Mouse (Mus musculus) c-Kit-positive CD71-positive TER-119-negative erythroid progenitor cells, embryonic 14.5 days (primary cell): ENCODE measurements around the gene 1700088E04Rik.
A peak's percentile ranks its signal among the peaks of the same experiment; 100 is the strongest.

Experiments used
- DNase-seq: peaks from one replicate; pipeline ENCODE4 v3.0.0-alpha.2; 2013; ENCODE audit warnings: low read depth

1700088E04Rik gene

GRCm38 (mm10) chr15:79140866-79141565 lies at the start of gene 1700088E04Rik, which contains the start of gene Polr2f:
TSS of gene 1700088E04Rik (minus strand) at chr15:79141253.
TSS of gene Polr2f (plus strand) at chr15:79141009.
- peak; percentile 96 for DNase-seq

- no peak for DNase-seq
These were observed 46.8 kb upstream of the 1700088E04Rik start for GRCm38 (mm10) chr15:79187819-79188218.

DNA sequence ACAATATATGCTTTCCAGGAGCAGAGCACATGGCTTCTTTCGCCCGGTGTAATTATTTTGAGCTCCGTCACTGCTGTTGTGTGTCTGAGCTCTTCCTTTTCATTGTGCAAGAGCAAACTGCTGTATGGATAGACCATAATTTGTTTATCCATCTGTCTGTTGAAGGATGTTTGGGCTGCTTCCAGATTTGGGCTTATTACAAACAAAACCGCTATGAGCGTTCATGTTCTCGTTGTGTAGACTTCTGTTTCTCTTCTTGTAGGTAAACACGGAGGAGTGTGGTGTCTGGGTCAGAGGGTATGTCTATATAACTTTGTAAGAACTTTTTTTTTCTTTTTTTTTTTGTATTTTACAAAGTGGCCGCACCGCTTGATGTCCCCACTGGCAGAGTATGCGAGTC lies 44.2 kb upstream of the 1700088E04Rik start:
- DNase-seq: no peak

GRCm38 (mm10) chr15:79176905-79177304 lies 35.9 kb upstream of the 1700088E04Rik start:
- no peak for DNase-seq

- no peak for DNase-seq
These were observed 25.7 kb upstream of the 1700088E04Rik start for GRCm38 (mm10) chr15:79166712-79167111.

GRCm38 (mm10) chr15:79165140-79165539 lies 24.1 kb upstream of the 1700088E04Rik start, which contains the start of gene Sox10:
TSS of gene Sox10 (minus strand) at chr15:79165240.
- no peak for DNase-seq

GRCm38 (mm10) chr15:79164251-79164650 lies 23.2 kb upstream of the 1700088E04Rik start:
- DNase-seq: no peak

GRCm38 (mm10) chr15:79162822-79163221 lies 21.8 kb upstream of the 1700088E04Rik start:
- no peak for DNase-seq

DNA sequence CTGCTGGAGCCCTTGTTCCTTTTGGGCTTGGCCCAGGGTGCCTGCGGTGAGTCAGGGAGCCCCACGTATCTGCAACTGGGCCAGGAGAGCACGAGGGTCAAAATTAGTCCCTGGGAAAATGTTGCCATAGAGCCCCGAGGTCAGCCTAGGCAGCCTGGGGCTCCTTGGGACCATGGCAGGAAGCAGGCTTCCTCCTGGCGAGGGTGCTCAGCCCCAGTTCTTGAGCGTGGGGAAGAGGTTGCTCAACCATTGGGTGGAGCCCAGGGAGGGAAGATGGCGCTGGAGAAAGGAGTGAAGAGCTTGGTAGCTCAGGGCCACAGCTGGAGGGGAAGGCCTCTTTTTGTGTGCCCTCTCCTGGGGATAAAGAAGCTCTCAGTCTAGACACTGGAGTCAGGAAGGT lies 21.2 kb upstream of the 1700088E04Rik start:
- no peak for DNase-seq

- DNase-seq: no peak
These were observed 14.5 kb upstream of the 1700088E04Rik start for GRCm38 (mm10) chr15:79155572-79155971.

- no peak for DNase-seq
These were observed 11.7 kb upstream of the 1700088E04Rik start for GRCm38 (mm10) chr15:79152709-79153108.

GRCm38 (mm10) chr15:79151881-79152280 lies 10.8 kb upstream of the 1700088E04Rik start:
- DNase-seq: no peak

GRCm38 (mm10) chr15:79148533-79148932 lies 7.5 kb upstream of the 1700088E04Rik start:
- peak; percentile 62 for DNase-seq

DNA sequence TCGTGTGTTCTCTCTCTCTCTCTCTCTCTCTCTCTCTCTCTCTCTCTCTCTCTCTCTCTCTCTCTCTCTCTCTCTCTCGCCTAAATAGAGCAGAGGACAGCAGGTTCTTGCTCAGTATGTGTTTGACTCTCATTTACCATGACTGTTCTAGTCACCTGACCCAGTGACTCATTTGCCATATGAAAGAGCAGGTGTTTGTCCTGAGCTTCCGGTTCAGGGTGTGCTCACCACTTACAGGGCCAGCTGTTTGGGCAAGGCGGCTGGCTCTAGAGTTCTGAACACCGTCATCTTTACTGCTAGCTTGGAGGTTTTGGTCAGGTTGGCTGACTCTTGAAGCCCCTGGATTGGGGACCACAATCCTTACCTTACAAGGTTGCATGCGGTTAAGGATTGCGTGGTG lies 4.5 kb upstream of the 1700088E04Rik start:
- DNase-seq: no peak

DNA sequence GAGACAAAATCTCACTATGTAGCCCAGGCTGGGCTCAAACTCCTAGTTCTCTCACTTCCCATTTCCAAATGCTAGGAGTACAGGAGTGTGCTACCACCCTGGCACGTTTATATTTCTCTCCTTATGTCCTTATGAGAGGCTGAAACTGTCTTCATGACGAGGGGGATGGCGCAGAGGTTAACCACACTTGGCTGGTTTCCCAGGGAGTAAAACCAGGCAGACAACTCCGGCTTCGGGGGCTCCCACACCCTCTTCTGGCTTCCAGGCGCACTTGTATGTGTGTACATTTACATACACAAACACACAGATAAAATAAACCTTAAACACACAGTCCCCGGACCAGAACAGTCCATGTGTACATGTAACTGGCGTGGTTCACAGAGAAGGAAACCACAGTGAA lies 3.0 kb upstream of the 1700088E04Rik start:
- DNase-seq: no peak

DNA sequence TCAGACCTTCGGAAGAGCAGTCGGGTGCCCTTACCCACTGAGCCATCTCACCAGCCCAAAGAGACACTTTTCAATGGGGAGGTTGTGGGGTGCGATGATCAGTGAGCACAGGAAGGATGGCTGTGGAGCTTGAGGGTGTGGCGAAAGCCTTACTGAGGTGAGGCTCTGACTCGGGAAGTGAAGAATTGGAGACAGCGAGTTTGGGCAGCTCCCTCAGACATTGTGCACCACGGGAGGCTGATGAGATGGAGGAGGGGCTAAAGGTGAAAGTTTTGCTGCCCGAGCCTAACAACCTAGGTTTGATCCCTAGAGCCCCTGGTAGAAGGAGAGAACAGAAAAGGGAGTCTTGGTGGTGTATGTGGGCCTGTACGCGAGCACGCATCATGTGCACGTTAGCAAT lies 2.3 kb upstream of the 1700088E04Rik start:
- DNase-seq: no peak

DNA sequence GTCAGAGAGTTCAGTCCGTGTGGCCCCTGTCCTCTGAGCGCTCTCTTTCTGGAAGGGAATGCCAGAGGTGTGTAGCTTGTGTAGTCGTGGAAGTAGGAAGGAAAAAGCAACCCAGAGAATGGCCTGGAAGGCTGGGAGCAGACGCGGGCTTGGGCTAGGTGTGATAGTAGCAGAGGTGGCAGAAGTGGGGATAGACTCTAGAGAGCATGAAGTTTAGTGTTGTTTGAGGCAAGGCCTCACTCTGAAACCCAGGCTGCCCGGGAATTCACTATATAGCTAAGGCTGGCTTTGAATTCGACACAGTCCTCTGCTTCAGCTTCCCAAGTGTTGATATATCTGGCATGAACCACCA lies 489 bp upstream of the 1700088E04Rik start:
- DNase-seq: peak; percentile 21

GRCm38 (mm10) chr15:79139640-79140039 lies 1.4 kb downstream of the 1700088E04Rik start:
- DNase-seq: no peak

GRCm38 (mm10) chr15:79135783-79136575 lies 5.1 kb downstream of the 1700088E04Rik start:
- no peak for DNase-seq

DNA sequence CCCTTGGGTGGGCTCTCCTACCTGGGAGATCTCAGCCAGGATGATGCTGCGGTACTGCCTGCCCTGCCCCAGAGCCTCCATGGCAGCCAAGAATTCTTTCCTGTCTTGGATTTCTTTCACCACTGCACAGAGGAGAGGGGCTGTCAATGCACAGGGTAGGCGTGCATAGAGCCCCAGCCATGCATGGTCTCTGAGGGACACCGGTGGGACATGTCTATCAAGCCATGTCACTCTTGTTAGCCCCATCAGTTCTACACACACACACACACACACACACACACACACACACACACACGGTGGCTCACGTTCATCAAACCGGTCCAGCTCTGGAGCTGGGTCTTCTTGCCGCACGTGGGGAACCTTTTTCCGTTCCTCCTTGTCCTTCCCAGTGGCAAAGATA lies 5.7 kb downstream of the 1700088E04Rik start:
- DNase-seq: no peak

DNA sequence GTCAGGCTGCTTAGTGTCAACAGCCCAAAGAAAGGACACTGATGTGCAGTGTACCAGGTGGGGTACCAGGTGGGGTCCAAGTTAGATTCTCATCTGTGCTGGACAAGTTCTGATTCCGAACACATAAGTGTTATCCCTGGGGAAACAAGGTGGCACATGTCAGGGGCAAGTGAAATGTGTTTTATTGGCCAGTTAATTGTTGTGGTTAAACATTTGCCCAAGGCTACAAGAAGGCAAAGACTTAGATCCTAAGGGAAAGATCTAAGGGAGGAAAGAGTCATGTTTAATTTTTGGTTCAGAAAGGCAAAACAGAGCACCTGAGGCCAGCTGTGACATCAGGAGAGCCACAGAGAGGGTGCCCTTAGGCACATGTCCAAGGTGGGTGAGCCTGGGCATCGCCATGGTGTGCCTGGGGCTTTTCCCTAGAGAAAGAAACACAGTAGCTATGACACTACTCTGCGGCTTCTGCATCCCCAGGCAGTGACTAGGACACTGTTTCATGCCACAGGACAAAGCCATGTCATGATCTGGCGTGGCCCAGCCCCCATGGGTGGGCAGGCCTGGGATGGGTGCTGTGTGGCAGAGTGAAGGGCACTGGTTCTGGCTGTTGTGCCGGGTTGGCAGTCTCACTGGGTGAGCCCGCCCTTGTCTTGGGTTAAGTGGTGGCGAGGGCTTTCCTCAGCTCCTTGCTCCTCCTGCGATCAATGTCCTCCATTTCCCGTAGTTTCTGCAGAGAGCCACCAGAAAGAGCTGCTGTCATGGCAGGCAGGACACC lies 6.4 kb downstream of the 1700088E04Rik start:
- DNase-seq: no peak

- no peak for DNase-seq
These were observed 7.8 kb downstream of the 1700088E04Rik start for GRCm38 (mm10) chr15:79133191-79133661.
